ENCODE assay signal across 9 mouse cellular contexts in the genomic region with DNA sequence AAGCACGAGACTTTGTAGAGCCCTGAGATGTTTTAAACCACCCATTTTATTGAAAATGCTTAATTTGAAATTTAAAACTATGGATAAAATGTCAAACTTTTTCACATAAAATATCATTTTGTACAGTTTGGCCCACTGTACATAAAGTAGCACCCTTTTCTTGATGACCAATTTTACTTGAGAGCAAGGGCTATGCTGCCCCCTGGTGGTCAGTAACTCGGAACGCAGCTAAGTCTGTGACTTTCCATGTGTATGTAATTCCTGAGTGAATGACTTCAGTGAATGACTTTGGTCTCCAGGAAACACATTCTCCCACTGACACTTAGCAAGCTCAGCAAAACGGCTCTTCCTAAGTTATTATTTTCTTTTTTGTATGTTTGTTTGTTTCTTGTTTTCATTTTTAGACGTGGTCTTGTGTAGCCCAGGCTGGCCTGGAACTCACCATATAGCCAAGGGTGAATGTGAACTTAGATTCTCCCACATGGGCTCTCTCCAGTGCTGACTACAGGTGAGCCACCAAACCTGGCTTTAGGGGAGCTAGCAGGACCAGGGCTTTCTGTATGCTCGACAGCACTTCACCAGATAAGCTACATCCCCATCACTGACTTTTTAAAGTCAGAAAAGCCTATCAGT. TPM values are rescaled to one million over a fixed set of nuclear protein-coding genes. Genes with fewer than 3 reads are reported as not detected.
DNase-seq lines count a peak whose midpoint lies in the region; ATAC-seq and TF ChIP-seq lines count a peak whose summit lies in the region.
"Had no signal": no experiment of that assay in that cellular context is flagged by ENCODE, and none has a peak within 500 bp of the region (broad histone marks: within the 10 kb centered on the region; RNA-seq: fewer than 3 reads in every experiment).

No protein-coding gene starts in this region.

- no peak for TF ChIP-seq EP300 in MEL (IDR thresholded peaks at IDR 0.05; ENCODE audit: low read depth in 1 of 2, low read length in 2 of 2)
- TF ChIP-seq EP300 in liver, embryonic 14.5 days (IDR thresholded peaks at IDR 0.05; ENCODE audit: low read depth), result no peak

- no peak for ATAC-seq in kidney, postnatal 0 days (replicated peaks; ENCODE audit: low FRiP score, low read depth)
- no peak; the same call in 1 of the 2 replicates for ATAC-seq in liver, embryonic 14.5 days (ENCODE audit: insufficient read depth)

- no peaks in the 10 kb centered on the region for H3K27me3 ChIP-seq in C2C12 (ENCODE audit: control insufficient read depth, insufficient read depth, insufficient read length)
- H3K27me3 ChIP-seq in MEL (ENCODE audit: control insufficient read depth in 1 of 2, insufficient read depth in 2 of 2, low read length in 2 of 2), result no peaks in the 10 kb centered on the region
- no peaks in the 10 kb centered on the region for H3K27me3 ChIP-seq in cerebellum, adult 2 months (ENCODE audit: control insufficient read depth, insufficient read depth, low read length)
- H3K27me3 ChIP-seq in kidney, postnatal 0 days (ENCODE audit: insufficient read depth, low read length), result no peaks in the 10 kb centered on the region
- no peaks in the 10 kb centered on the region for H3K27me3 ChIP-seq in liver, embryonic 14.5 days (ENCODE audit: control insufficient read depth, insufficient read depth, low read length)
- H3K27me3 ChIP-seq: limb, embryonic 15.5 days had no signal

- no peaks in the 10 kb centered on the region for H3K9me3 ChIP-seq in MEL (replicated peaks; ENCODE audit: insufficient read depth, low read length)
- H3K9me3 ChIP-seq in kidney, postnatal 0 days (replicated peaks; ENCODE audit: low read length), result no peaks in the 10 kb centered on the region
- no peaks in the 10 kb centered on the region for H3K9me3 ChIP-seq in liver, embryonic 14.5 days (ENCODE audit: control insufficient read depth, low read length)
- H3K9me3 ChIP-seq: limb, embryonic 15.5 days had no signal

- H3K79me2 ChIP-seq in C2C12 (ENCODE audit: control insufficient read depth, insufficient read depth) (no peaks in the 10 kb centered on the region), MEL (ENCODE audit: control insufficient read depth, insufficient read depth, low read length, poor library complexity) (no peaks in the 10 kb centered on the region)

- H3K27ac ChIP-seq in MEL (ENCODE audit: control insufficient read depth, low read depth, low read length), result no peak overlapping the region
- H3K27ac ChIP-seq in cerebellum, adult 2 months (ENCODE audit: insufficient read depth, low read length), result no peak overlapping the region
- H3K27ac ChIP-seq in kidney, postnatal 0 days, result no peak overlapping the region
- no peak overlapping the region for H3K27ac ChIP-seq in liver, embryonic 14.5 days

- no peak overlapping the region for H3K9ac ChIP-seq in MEL (ENCODE audit: control insufficient read depth, low read depth, low read length, poor library complexity, severe bottlenecking)
- no peak overlapping the region for H3K9ac ChIP-seq in kidney, postnatal 0 days (ENCODE audit: low read depth, low read length)
- no peak overlapping the region for H3K9ac ChIP-seq in liver, embryonic 14.5 days (replicated peaks)
- H3K9ac ChIP-seq: limb, embryonic 15.5 days had no signal

- H3K36me3 ChIP-seq in C2C12 (ENCODE audit: control insufficient read depth, insufficient read depth) (peaks cover 24% of the 10 kb centered on the region), MEL (ENCODE audit: control insufficient read depth in 1 of 2, insufficient read depth in 2 of 2, low read length in 2 of 2) (peaks cover 0 to 7% of the 10 kb centered on the region in 2 experiments; a peak in 2 of 4 replicates)
- H3K36me3 ChIP-seq in kidney, postnatal 0 days (ENCODE audit: insufficient read depth, low read length), result peaks cover 14% of the 10 kb centered on the region; the same call in 1 of the 2 replicates
- H3K36me3 ChIP-seq in liver, embryonic 14.5 days (replicated peaks; ENCODE audit: control insufficient read depth, insufficient read depth, low read depth), result peaks cover 30% of the 10 kb centered on the region

- TF ChIP-seq CTCF in C2C12 (IDR thresholded peaks at IDR 0.05; ENCODE audit: control insufficient read depth, insufficient read depth, insufficient read length), result peak; percentile 54
- peak; percentile 84 to 95 (median 88) for TF ChIP-seq CTCF in MEL (IDR thresholded peaks at IDR 0.05 in 2 of 3, conservative IDR thresholded peaks at IDR 0.05 in 1 of 3; ENCODE audit: control insufficient read depth in 1 of 3, insufficient read depth in 1 of 3, low read depth in 2 of 3, low read length in 3 of 3, poor library complexity in 1 of 3, severe bottlenecking in 1 of 3)
- TF ChIP-seq CTCF in cerebellum, adult 2 months (IDR thresholded peaks at IDR 0.05; ENCODE audit: borderline replicate concordance, insufficient read depth, low read depth, low read length), result peak; percentile 77; the same call in 1 of the 2 replicates
- TF ChIP-seq CTCF in kidney, postnatal 0 days (IDR thresholded peaks at IDR 0.05; ENCODE audit: low read depth), result peak; percentile 93
- TF ChIP-seq CTCF in liver, embryonic 14.5 days (IDR thresholded peaks at IDR 0.05; ENCODE audit: low read depth), result peak; percentile 87

- H3K79me3 ChIP-seq in C2C12 (ENCODE audit: low read depth), result no peaks in the 10 kb centered on the region

- peak; percentile 90 for DNase-seq in MEL (ENCODE audit: low read depth, low spot score)
- DNase-seq in cerebellum, adult 2 months, result peak; percentile 45 to 49
- DNase-seq in frontal cortex, adult 2 months (ENCODE audit: extremely low spot score in 1 of 2, low spot score in 1 of 2), result peak; percentile 13 to 86
- DNase-seq in kidney, postnatal 0 days (ENCODE audit: low spot score), result peak; percentile 88
- peak; percentile 62 to 69 (median 64) for DNase-seq in liver, embryonic 14.5 days (ENCODE audit: low read depth in 3 of 3, low spot score in 3 of 3)
- peak; percentile 87 for DNase-seq in retina, postnatal 1 day
- peak; percentile 69 for DNase-seq in urinary bladder, postnatal 14 days (ENCODE audit: low spot score)

- no peak overlapping the region for H3K4me3 ChIP-seq in C2C12 (ENCODE audit: insufficient read depth, poor library complexity, severe bottlenecking)
- H3K4me3 ChIP-seq in MEL (ENCODE audit: control insufficient read depth in 1 of 2, insufficient read depth in 1 of 2, low read depth in 2 of 2, low read length in 2 of 2), result no peak overlapping the region
- H3K4me3 ChIP-seq in cerebellum, adult 2 months (replicated peaks; ENCODE audit: insufficient read depth, low read depth, low read length), result no peak overlapping the region
- no peak overlapping the region for H3K4me3 ChIP-seq in kidney, postnatal 0 days (replicated peaks; ENCODE audit: low read depth, low read length)
- H3K4me3 ChIP-seq in liver, embryonic 14.5 days (ENCODE audit: insufficient read depth in 1 of 2, low read depth in 2 of 2, low read length in 2 of 2), result no peak overlapping the region
- H3K4me3 ChIP-seq: limb, embryonic 15.5 days had no signal

- no peak for TF ChIP-seq POLR2A in MEL (IDR thresholded peaks at IDR 0.05; ENCODE audit: control insufficient read depth in 1 of 2, insufficient read depth in 1 of 2, low read depth in 1 of 2, low read length in 2 of 2, poor library complexity in 1 of 2)
- TF ChIP-seq POLR2A in cerebellum, adult 2 months (IDR thresholded peaks at IDR 0.05; ENCODE audit: borderline replicate concordance, insufficient read depth, low read length), result no peak

- no peak overlapping the region for H3K4me2 ChIP-seq in kidney, postnatal 0 days (ENCODE audit: low read length)
- no peak overlapping the region for H3K4me2 ChIP-seq in liver, embryonic 14.5 days (ENCODE audit: low read depth)
- H3K4me2 ChIP-seq: limb, embryonic 15.5 days had no signal

- no peaks in the 10 kb centered on the region for H3K4me1 ChIP-seq in MEL (ENCODE audit: control insufficient read depth in 1 of 2, insufficient read depth in 2 of 2, low read length in 2 of 2)
- H3K4me1 ChIP-seq in cerebellum, adult 2 months (ENCODE audit: control insufficient read depth, insufficient read depth, low read length), result no peaks in the 10 kb centered on the region
- no peaks in the 10 kb centered on the region for H3K4me1 ChIP-seq in kidney, postnatal 0 days (replicated peaks; ENCODE audit: insufficient read depth, low read length)
- no peaks in the 10 kb centered on the region for H3K4me1 ChIP-seq in liver, embryonic 14.5 days (replicated peaks; ENCODE audit: control insufficient read depth in 2 of 2, insufficient read depth in 2 of 2, low read length in 1 of 2)
- H3K4me1 ChIP-seq: limb, embryonic 15.5 days had no signal

- WGBS in cerebellum, adult 2 months, result 26% methylated on average over 6 of the region's 6 CpGs
- 28% methylated on average over 6 of the region's 6 CpGs for WGBS in kidney, postnatal 0 days
- 31% methylated on average over 6 of the region's 6 CpGs for WGBS in liver, embryonic 14.5 days (ENCODE audit: insufficient replicate concordance)

- H3ac ChIP-seq in C2C12 (ENCODE audit: control insufficient read depth, insufficient read length, low read depth), result no peak overlapping the region

- peak; percentile 79 for TF ChIP-seq RAD21 in MEL (IDR thresholded peaks at IDR 0.05; ENCODE audit: low read depth, low read length)

RNA-seq across cellular contexts. Expression of a gene that starts 30.1 kb away (rescaled TPM):
- polyA plus RNA-seq in C2C12 (2012; fragmentation: generic; extraction: Trizol) (0.33 TPM), MEL (2012; ENCODE audit: insufficient read depth in 1 of 2, insufficient read length in 2 of 2, low read depth in 1 of 2, low replicate concordance in 2 of 2, missing spikeins in 1 of 2) (1 to 10 TPM in 1 of 2 experiments, not detected in 1; 1.3 TPM)
- total RNA-seq in MEL (2012; rRNA removed), result 0.78 and 1.5 TPM in 2 replicates
- polyA plus RNA-seq in cerebellum, adult 2 months (2012; rRNA removed), result 0.55 and 0.65 TPM in 2 replicates
- polyA plus RNA-seq in frontal cortex, adult 2 months (2012; rRNA removed), result 0.38 and 0.44 TPM in 2 replicates
- 2.1 and 2.5 TPM in 2 replicates for polyA plus RNA-seq in kidney, postnatal 0 days (2015; fragmentation: Nextera tagmentation; extraction: Ambion mirVana)
- 0.11 and 0.13 TPM in 2 replicates for polyA plus RNA-seq in liver, embryonic 14.5 days (2012; rRNA removed)
- 0.06 and 0.18 TPM in 2 replicates for polyA plus RNA-seq in liver, embryonic 14.5 days (2014; fragmentation: Nextera tagmentation; extraction: Ambion mirVana)

RNA-seq across cellular contexts. Expression of a gene that starts 30.2 kb away (rescaled TPM):
- 0.26 TPM for polyA plus RNA-seq in C2C12 (2012; fragmentation: generic; extraction: Trizol)
- total RNA-seq in MEL (2012; rRNA removed), result not detected in 2 replicates
- not detected for polyA plus RNA-seq in MEL (2012; ENCODE audit: insufficient read depth in 1 of 2, insufficient read length in 2 of 2, low read depth in 1 of 2, low replicate concordance in 2 of 2, missing spikeins in 1 of 2)
- polyA plus RNA-seq in cerebellum, adult 2 months (2012; rRNA removed), result 0.10 TPM in 2 replicates
- 0.10 and 0.11 TPM in 2 replicates for polyA plus RNA-seq in frontal cortex, adult 2 months (2012; rRNA removed)
- polyA plus RNA-seq in kidney, postnatal 0 days (2015; fragmentation: Nextera tagmentation; extraction: Ambion mirVana), result 0.32 and 1.1 TPM in 2 replicates
- not detected in 2 replicates for polyA plus RNA-seq in liver, embryonic 14.5 days (2012; rRNA removed)
- not detected in 2 replicates for polyA plus RNA-seq in liver, embryonic 14.5 days (2014; fragmentation: Nextera tagmentation; extraction: Ambion mirVana)

RNA-seq across cellular contexts. Expression of a gene that starts 39.5 kb away (rescaled TPM):
- 5.8 TPM for polyA plus RNA-seq in C2C12 (2012; fragmentation: generic; extraction: Trizol)
- total RNA-seq in MEL (2012; rRNA removed), result 45.7 and 51.7 TPM in 2 replicates
- 100 to 1,000 TPM; 121 to 303 TPM for polyA plus RNA-seq in MEL (2012; ENCODE audit: insufficient read depth in 1 of 2, insufficient read length in 2 of 2, low read depth in 1 of 2, low replicate concordance in 2 of 2, missing spikeins in 1 of 2)
- polyA plus RNA-seq in cerebellum, adult 2 months (2012; rRNA removed), result 12.7 and 13.0 TPM in 2 replicates
- polyA plus RNA-seq in frontal cortex, adult 2 months (2012; rRNA removed), result 11.8 and 13.8 TPM in 2 replicates
- polyA plus RNA-seq in kidney, postnatal 0 days (2015; fragmentation: Nextera tagmentation; extraction: Ambion mirVana), result 34.3 and 36.3 TPM in 2 replicates
- 2.7 and 3.8 TPM in 2 replicates for polyA plus RNA-seq in liver, embryonic 14.5 days (2012; rRNA removed)
- polyA plus RNA-seq in liver, embryonic 14.5 days (2014; fragmentation: Nextera tagmentation; extraction: Ambion mirVana), result 16.6 and 17.6 TPM in 2 replicates

RNA-seq across cellular contexts. Expression of a gene that starts 39.8 kb away (rescaled TPM):
- polyA plus RNA-seq in C2C12 (2012; fragmentation: generic; extraction: Trizol) (3.8 TPM), MEL (2012; ENCODE audit: insufficient read depth in 1 of 2, insufficient read length in 2 of 2, low read depth in 1 of 2, low replicate concordance in 2 of 2, missing spikeins in 1 of 2) (10 to 100 TPM in 1 of 2 experiments, not detected in 1; 17.9 TPM)
- total RNA-seq in MEL (2012; rRNA removed), result 14.4 and 16.6 TPM in 2 replicates
- 8.0 and 8.8 TPM in 2 replicates for polyA plus RNA-seq in cerebellum, adult 2 months (2012; rRNA removed)
- 7.3 and 7.7 TPM in 2 replicates for polyA plus RNA-seq in frontal cortex, adult 2 months (2012; rRNA removed)
- polyA plus RNA-seq in kidney, postnatal 0 days (2015; fragmentation: Nextera tagmentation; extraction: Ambion mirVana), result 16.9 and 17.5 TPM in 2 replicates
- polyA plus RNA-seq in liver, embryonic 14.5 days (2012; rRNA removed), result 6.9 and 11.4 TPM in 2 replicates
- 14.1 and 16.3 TPM in 2 replicates for polyA plus RNA-seq in liver, embryonic 14.5 days (2014; fragmentation: Nextera tagmentation; extraction: Ambion mirVana)
